Mouse (Mus musculus): ENCODE results near the gene Pde3a.

- no peak for TF ChIP-seq POLR2A (IDR thresholded peaks at IDR 0.05; ENCODE audit: borderline replicate concordance, extremely low read depth, insufficient read depth, insufficient read length, poor library complexity, severe bottlenecking)
- TF ChIP-seq CTCF (IDR thresholded peaks at IDR 0.05; ENCODE audit: borderline replicate concordance, extremely low read depth, insufficient read depth, insufficient read length): peak; percentile 8; the same call in 1 of the 2 replicates
These were observed 221.2 kb downstream of the Pde3a start for GRCm38 (mm10) chr6:141470251-141470650.
